Mouse (Mus musculus) layer of hippocampus, postnatal 14 days (tissue): ENCODE results near the gene Zfp750. TPM values are rescaled to one million over a fixed set of nuclear protein-coding genes. Genes with fewer than 3 reads are reported as not detected.

Experiments used
- DNase-seq, 2 experiments: peaks; one replicate each; pipeline ENCODE4 v3.0.0; 2021 to 2022; ENCODE audit warnings: low spot score in 2 of 2, mixed read lengths in 1 of 2
- total RNA-seq, 2 experiments: library from RNA; stranded (reverse); gene quantifications; 2 replicates each; pipeline ENCODE4 v1.2.3; 2021

The Zfp750 gene
- total RNA-seq, 2 experiments from 2014 or later: 0.12 to 0.14 TPM

- no peak for DNase-seq
Observed at GRCm38 (mm10) chr11:121479476-121480203, 39.5 kb downstream of the Zfp750 start.

- peak; percentile 75 to 78 for DNase-seq
Observed at GRCm38 (mm10) chr11:121475699-121476415, 43.3 kb downstream of the Zfp750 start.

GRCm38 (mm10) chr11:121474831-121475230 is 44.3 kb downstream of the Zfp750 start:
- no peak for DNase-seq

GRCm38 (mm10) chr11:121467408-121467807 is 51.7 kb downstream of the Zfp750 start:
- DNase-seq: no peak

Other genes with a start within 250 kb of the Zfp750 start
- 10 to 100 TPM; 57.1 to 62.8 TPM for gene Wdr45b, start 164.9 kb downstream of the Zfp750 start, total RNA-seq
- 10 to 100 TPM; 50.3 to 53.3 TPM for gene Rab40b, start 131.1 kb downstream of the Zfp750 start, total RNA-seq
- gene Fn3krp, start 97.9 kb downstream of the Zfp750 start, total RNA-seq: 10 to 100 TPM; 39.2 to 39.9 TPM
- gene Fn3k, start 84.4 kb downstream of the Zfp750 start, total RNA-seq: 10 to 100 TPM; 26.4 to 27.7 TPM
- gene Tbcd, start 67.4 kb downstream of the Zfp750 start, total RNA-seq: 10 to 100 TPM; 50.9 to 52.8 TPM
- 1 to 10 TPM; 6.6 to 8.7 TPM for gene B3gntl1, start 153.8 kb upstream of the Zfp750 start, total RNA-seq
- 10 to 100 TPM; 10.2 to 10.4 TPM for gene Metrnl, start 182.2 kb upstream of the Zfp750 start, total RNA-seq